Mouse (Mus musculus) cortical plate, adult 2 months (tissue): Measurements from ENCODE around the gene Cetn3. TPM values are rescaled to one million over a fixed set of nuclear protein-coding genes. Genes with fewer than 3 reads are reported as not detected.

Source experiments
- H3K27ac ChIP-seq: fragments of 200-500 bp; 2 replicates; pipeline ENCODE4 v1.5.1; 2012; ENCODE audit warnings: low read length, control low read depth, inconsistent platforms; ENCODE audit not compliant: insufficient read depth
- H3K4me1 ChIP-seq: fragments of 200-500 bp; 2 replicates; pipeline ENCODE4 v1.6.1; 2011; ENCODE audit warnings: low read length; ENCODE audit not compliant: control insufficient read depth, insufficient read depth
- H3K4me3 ChIP-seq: fragments of 200-500 bp; 2 replicates; pipeline ENCODE4 v1.5.1; 2011; ENCODE audit warnings: mild to moderate bottlenecking, low read length, control low read depth; ENCODE audit not compliant: insufficient read depth
- CTCF ChIP-seq: fragments of 200-500 bp; IDR thresholded peaks from 2 replicates; pipeline ENCODE4 v1.5.1; 2011; ENCODE audit warnings: mild to moderate bottlenecking, control low read depth, low read length; ENCODE audit not compliant: insufficient read depth; ENCODE audit errors: extremely low read depth
- POLR2A ChIP-seq: fragments of 200-500 bp; IDR thresholded peaks from 2 replicates; pipeline ENCODE4 v1.6.1; 2011; ENCODE audit warnings: mild to moderate bottlenecking, low read length, control low read depth; ENCODE audit not compliant: insufficient read depth; ENCODE audit errors: extremely low read depth
- polyA plus RNA-seq: library from polyadenylated mRNA; depleted of rRNA; stranded (reverse); fragments of >200 nt; gene quantifications from 2 replicates; pipeline ENCODE4 v1.2.3, GENCODE M21; 2012

The Cetn3 gene
- polyA plus RNA-seq, 1 experiment: 150 TPM

DNA sequence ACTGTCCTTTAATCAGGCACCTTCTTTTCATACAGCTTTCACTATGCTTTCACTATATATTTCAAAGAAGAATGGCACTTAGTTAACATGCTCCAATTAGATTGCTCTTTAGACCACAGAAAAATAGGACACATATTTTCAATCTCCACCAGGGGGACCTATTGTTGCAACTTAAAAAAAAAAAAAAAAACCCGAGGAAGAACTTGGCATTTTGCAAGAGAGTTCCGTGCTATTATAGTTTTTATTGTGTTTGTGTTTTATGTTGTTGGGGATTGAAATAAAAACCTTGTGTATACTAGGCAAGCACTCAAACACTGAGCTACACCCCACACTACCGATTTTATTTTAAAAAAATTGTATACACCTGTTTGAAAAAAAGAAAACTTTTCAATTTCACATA is 18.2 kb downstream of the Cetn3 start:
- Histone ChIP-seq H3K27ac (no peak overlapping the region), H3K4me1 (no peaks in the 10 kb centered on the region), H3K4me3 (no peak overlapping the region)
- TF ChIP-seq CTCF (no peak), POLR2A (no peak)

DNA sequence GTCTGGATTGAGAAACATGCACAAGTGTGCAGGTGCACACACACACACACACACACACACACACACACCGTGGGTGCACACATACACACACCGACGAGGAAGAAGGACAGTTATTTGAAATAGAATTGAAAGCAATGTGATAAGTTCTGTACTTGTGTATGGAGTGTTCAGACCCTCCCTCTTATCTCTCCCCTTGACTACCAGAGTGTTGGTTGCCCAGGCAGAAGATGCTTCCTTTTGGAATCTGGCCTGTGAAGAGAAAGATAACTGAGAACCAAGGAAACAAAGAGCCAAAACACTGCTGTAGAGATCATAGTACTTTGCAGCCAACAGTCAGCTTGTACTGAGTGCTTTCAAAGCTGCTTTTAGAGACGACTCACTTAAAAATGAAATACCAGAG is 20.8 kb downstream of the Cetn3 start:
- H3K4me1 ChIP-seq: no peaks in the 10 kb centered on the region
- no peak overlapping the region for H3K27ac ChIP-seq
- no peak for TF ChIP-seq CTCF
- TF ChIP-seq POLR2A: no peak
- H3K4me3 ChIP-seq: no peak overlapping the region

DNA sequence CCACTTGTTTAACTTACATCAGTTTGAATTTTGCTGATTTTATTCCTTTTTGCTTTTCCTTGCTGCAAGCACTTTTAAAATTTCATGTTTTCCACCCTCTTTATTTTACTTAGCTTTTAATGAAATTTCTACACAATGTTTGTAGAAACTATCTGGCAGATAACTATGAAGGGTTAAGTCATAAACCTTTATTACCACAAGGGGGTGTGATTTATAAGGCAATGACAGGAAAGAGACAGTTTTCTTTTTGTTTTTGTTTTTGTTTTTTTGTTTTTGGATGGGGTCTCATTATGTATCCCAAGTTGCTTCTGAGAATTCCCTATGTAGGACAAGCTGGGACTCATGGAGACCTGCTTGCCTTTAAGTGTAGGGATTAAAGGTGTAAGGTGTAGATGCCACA is 39.9 kb downstream of the Cetn3 start:
- TF ChIP-seq POLR2A (no peak), CTCF (no peak)

DNA sequence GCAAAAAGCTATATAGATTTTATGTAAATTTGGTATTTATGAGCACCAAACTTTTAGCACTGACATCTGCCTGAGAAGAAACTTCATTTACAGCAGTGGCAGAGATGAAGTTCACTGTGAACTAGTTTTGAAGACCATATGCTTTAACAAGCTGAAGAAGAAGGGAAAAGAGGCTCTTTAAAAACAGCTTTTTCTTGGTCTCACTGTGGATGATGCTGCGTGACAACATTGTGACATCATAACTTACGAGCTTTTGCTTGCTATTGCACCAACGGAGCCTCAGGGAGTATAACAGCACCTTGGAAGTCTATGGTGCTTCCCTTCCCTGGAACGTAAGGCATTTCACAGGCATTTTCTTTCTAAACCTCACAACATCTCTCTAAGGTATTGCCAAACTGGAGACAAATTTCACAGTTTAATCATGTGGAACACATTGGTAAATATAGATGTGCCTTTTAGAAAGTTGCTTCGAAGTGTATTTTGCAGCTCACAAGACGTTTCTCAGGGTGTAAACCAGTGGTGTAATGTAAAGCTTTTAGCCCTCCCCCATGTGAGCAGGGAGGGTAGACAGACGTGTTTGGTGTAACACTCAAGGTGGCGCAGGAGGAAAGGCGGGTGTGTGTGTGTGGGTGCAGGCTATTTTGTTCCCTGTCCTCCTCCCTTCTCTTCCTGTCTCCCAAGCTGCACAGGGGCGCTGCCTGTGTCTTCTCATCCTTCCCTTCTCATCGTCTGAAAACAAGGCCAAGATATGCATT is 41.9 kb downstream of the Cetn3 start:
- peak overlapping the region; percentile 78; the same call in 1 of the 2 replicates for H3K27ac ChIP-seq
- no peak for TF ChIP-seq POLR2A
- no peak for TF ChIP-seq CTCF
- no peaks in the 10 kb centered on the region; the same call in 1 of the 2 replicates for H3K4me1 ChIP-seq
- no peak overlapping the region for H3K4me3 ChIP-seq

More for the DNA sequence above, 39.9 kb downstream of the Cetn3 start:
- H3K4me3 ChIP-seq: no peak overlapping the region
- no peaks in the 10 kb centered on the region; the same call in 1 of the 2 replicates for H3K4me1 ChIP-seq
- no peak overlapping the region for H3K27ac ChIP-seq

DNA sequence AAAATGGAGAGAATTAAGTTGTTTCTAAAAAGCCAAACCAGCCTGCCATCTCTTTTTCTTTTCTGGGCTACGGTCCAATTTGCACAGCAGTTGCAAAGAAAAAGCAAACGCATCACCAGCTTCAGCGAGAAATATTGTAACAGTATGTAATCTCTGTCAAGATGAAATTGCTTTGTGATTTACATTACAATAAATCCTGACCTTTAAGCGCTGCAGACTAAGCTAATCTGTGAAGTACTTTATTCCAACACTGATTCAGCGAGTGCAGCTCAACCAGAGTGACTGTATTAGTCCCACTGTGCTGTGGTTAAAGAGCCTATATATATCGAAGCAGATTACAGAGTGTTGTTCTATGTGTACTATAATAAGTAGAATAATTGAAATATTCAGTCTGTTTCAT is 45.6 kb downstream of the Cetn3 start:
- Histone ChIP-seq H3K4me3 (no peak overlapping the region), H3K27ac (no peak overlapping the region), H3K4me1 (no peaks in the 10 kb centered on the region)
- TF ChIP-seq CTCF (no peak), POLR2A (no peak)

DNA sequence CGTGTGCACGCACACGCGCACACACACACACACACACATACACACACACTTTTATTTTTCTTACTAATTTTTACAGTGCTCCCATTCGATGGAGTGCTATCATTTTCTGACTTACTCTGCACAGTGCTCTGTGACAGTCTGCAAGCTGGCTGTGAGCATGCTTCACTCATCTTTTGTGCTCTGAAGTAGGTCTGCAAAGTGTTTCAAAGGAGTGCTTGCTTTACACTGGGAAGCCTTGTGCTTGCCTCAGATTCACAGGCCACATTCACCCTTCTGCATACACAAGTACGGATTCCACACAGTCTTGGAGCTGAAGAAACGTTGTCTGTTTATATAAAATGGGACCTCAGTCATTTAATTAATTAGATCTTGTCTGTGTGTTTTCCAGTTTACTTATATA is 49.0 kb downstream of the Cetn3 start:
- H3K4me1 ChIP-seq: no peaks in the 10 kb centered on the region
- TF ChIP-seq CTCF (no peak), POLR2A (no peak)
- no peak overlapping the region for H3K4me3 ChIP-seq

DNA sequence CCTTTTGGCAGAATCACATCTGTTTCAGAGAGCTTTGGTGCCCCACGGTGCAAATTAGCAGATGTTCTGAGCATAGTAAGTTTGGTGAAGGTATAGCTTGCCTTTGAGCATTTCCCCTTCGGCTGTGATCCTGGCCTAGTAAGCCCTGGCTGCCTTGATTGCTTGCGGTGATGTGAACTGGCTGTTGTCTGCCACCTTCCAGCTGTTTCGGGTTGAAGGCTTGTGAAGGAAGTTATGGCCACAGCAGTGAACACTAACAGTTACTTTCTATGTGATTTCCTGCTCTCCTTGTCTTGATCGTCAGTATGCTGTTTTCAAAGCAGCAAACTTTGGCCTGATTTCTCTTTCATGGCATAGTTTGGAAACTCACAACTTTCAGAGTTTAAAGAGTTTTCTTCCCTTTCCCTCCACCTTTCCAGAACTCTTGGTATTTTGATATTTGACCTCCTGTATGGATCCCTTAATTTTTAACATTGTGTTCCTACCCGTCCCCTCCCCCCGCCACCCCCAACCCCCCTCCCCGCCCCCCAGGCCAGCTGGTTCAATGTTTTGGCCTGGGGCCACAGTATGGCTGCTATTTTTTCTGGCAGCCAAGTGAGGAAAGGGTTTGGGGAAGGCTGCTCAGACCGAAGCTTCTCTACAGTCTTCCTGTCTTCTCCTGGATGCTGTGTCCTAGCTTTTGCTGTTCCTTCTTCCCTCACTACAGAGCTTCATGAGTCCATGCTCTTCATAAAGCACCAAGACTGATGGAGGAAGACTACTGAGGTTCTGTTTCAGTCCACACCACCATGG is 53.7 kb downstream of the Cetn3 start:
- TF ChIP-seq CTCF (no peak), POLR2A (no peak)
- no peaks in the 10 kb centered on the region for H3K4me1 ChIP-seq
- H3K27ac ChIP-seq: no peak overlapping the region
- H3K4me3 ChIP-seq: no peak overlapping the region

More for the DNA sequence above, 49.0 kb downstream of the Cetn3 start:
- no peak overlapping the region for H3K27ac ChIP-seq

DNA sequence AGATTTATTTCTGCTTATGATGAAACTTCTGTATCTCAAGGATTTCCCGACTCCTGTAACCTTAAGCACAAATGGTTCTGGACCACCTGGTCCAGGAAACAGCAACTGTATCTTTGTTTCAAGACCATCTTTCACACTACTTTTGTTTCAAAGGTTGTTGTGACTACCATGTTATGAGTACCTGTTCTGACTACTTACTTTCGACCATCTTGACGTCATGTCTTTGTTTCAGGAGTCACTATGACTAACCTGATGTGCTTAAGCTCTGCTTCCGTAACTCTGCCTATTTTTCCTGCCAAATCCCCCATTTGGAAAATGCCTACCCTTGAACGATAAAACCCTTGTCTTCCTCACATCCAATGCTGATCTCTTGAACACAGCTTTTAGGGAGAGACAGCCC is 55.1 kb downstream of the Cetn3 start:
- TF ChIP-seq POLR2A: no peak
- TF ChIP-seq CTCF: no peak
- H3K4me1 ChIP-seq: peaks cover 2% of the 10 kb centered on the region

DNA sequence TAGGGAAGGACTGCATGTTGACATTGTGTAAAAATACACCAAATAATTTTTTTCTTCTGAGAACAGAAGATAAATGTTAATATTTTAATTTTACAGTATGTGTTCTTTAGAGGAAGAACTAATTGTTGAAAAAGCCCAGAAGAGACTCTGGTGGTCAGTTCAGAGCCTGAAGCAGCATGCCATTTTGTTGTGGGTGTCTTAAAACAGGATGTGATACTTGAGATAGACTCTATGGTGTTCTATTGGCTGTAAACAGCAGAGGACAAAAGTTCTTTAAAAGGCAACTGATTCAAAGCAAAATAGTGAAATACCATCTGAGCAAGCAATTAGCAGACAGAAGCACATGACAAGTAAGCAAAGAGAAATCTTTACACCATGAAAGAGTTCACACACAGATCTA is 56.1 kb downstream of the Cetn3 start:
- TF ChIP-seq POLR2A (no peak), CTCF (no peak)
- H3K4me1 ChIP-seq: peaks cover 2% of the 10 kb centered on the region
- no peak overlapping the region for H3K4me3 ChIP-seq
- H3K27ac ChIP-seq: no peak overlapping the region

More for the DNA sequence above, 55.1 kb downstream of the Cetn3 start:
- no peak overlapping the region for H3K4me3 ChIP-seq
- H3K27ac ChIP-seq: no peak overlapping the region
